Mouse (Mus musculus): ENCODE measurements around the gene Sfxn1. TPM values are rescaled to one million over a fixed set of nuclear protein-coding genes. Genes with fewer than 3 reads are reported as not detected.
A peak's percentile ranks its signal among the peaks of the same experiment; 100 is the strongest.

The Sfxn1 gene
- polyA plus RNA-seq, 1 experiment from 2014 or later, result 95.7 TPM

GRCm38 (mm10) chr13:54079782-54080759, 8.4 kb downstream of the Sfxn1 start:
- WGBS, result 72% methylated on average over 12 of the region's 12 CpGs
- H3K4me2 ChIP-seq, result no peak overlapping the region
- H3K9me3 ChIP-seq (replicated peaks), result no peaks in the 10 kb centered on the region
- no peak for ATAC-seq (replicated peaks; ENCODE audit: low FRiP score)
- H3K9ac ChIP-seq, result no peak overlapping the region
- no peaks in the 10 kb centered on the region for H3K27me3 ChIP-seq
- H3K4me1 ChIP-seq, result peaks cover 32% of the 10 kb centered on the region
- peaks cover 10% of the 10 kb centered on the region; the same call in 1 of the 2 replicates for H3K36me3 ChIP-seq
- peak overlapping the region; percentile 28 for H3K27ac ChIP-seq
- no peak overlapping the region for H3K4me3 ChIP-seq (replicated peaks)

- no peak overlapping the region for H3K4me2 ChIP-seq
- no peaks in the 10 kb centered on the region for H3K9me3 ChIP-seq (replicated peaks)
- no peak overlapping the region for H3K4me3 ChIP-seq (replicated peaks)
- H3K27me3 ChIP-seq, result no peaks in the 10 kb centered on the region
- WGBS, result 90% methylated on average over 1 of the region's 1 CpGs
- H3K4me1 ChIP-seq, result peaks cover 32% of the 10 kb centered on the region
- peaks cover 10% of the 10 kb centered on the region for H3K36me3 ChIP-seq
- no peak overlapping the region for H3K9ac ChIP-seq
- H3K27ac ChIP-seq, result 0 out of 2 replicates have a peak overlapping the region, but pooled peaks have one; percentile 28
- no peak for ATAC-seq (replicated peaks; ENCODE audit: low FRiP score)
Measured at GRCm38 (mm10) chr13:54080785-54081184, 9.1 kb downstream of the Sfxn1 start.

- H3K27ac ChIP-seq, result no peak overlapping the region
- no peaks in the 10 kb centered on the region for H3K9me3 ChIP-seq (replicated peaks)
- H3K4me3 ChIP-seq (replicated peaks), result no peak overlapping the region
- H3K4me2 ChIP-seq, result no peak overlapping the region
- H3K4me1 ChIP-seq, result peaks cover 27% of the 10 kb centered on the region
- H3K36me3 ChIP-seq, result peaks cover 29% of the 10 kb centered on the region
- no peak overlapping the region for H3K9ac ChIP-seq
- H3K27me3 ChIP-seq, result no peaks in the 10 kb centered on the region
- ATAC-seq (replicated peaks; ENCODE audit: low FRiP score), result no peak
- 72% methylated on average over 5 of the region's 5 CpGs for WGBS
Measured at GRCm38 (mm10) chr13:54082946-54083345, 11.3 kb downstream of the Sfxn1 start.

GRCm38 (mm10) chr13:54084178-54084577, 12.5 kb downstream of the Sfxn1 start:
- 58% methylated on average over 4 of the region's 4 CpGs for WGBS
- Histone ChIP-seq H3K4me3 (replicated peaks) (no peak overlapping the region), H3K4me1 (peaks cover 18% of the 10 kb centered on the region), H3K9ac (no peak overlapping the region), H3K27ac (no peak overlapping the region), H3K27me3 (no peaks in the 10 kb centered on the region), H3K9me3 (replicated peaks) (no peaks in the 10 kb centered on the region), H3K36me3 (peaks cover 41% of the 10 kb centered on the region), H3K4me2 (no peak overlapping the region)
- ATAC-seq (replicated peaks; ENCODE audit: low FRiP score), result no peak

- Histone ChIP-seq H3K9me3 (replicated peaks) (no peaks in the 10 kb centered on the region), H3K4me1 (peaks cover 13% of the 10 kb centered on the region; the same call in 1 of the 2 replicates), H3K27ac (no peak overlapping the region), H3K4me3 (replicated peaks) (no peak overlapping the region), H3K4me2 (no peak overlapping the region), H3K9ac (no peak overlapping the region), H3K27me3 (no peaks in the 10 kb centered on the region), H3K36me3 (peaks cover 48% of the 10 kb centered on the region)
- WGBS, result 89% methylated on average over 5 of the region's 5 CpGs
- no peak for ATAC-seq (replicated peaks; ENCODE audit: low FRiP score)
Measured at GRCm38 (mm10) chr13:54084826-54085225, 13.2 kb downstream of the Sfxn1 start.

GRCm38 (mm10) chr13:54085266-54085665, 13.6 kb downstream of the Sfxn1 start:
- Histone ChIP-seq H3K27ac (no peak overlapping the region), H3K9ac (no peak overlapping the region), H3K4me3 (replicated peaks) (no peak overlapping the region), H3K27me3 (no peaks in the 10 kb centered on the region), H3K4me2 (no peak overlapping the region), H3K36me3 (peaks cover 51% of the 10 kb centered on the region), H3K9me3 (replicated peaks) (no peaks in the 10 kb centered on the region), H3K4me1 (peaks cover 9% of the 10 kb centered on the region; the same call in 1 of the 2 replicates)
- ATAC-seq (replicated peaks; ENCODE audit: low FRiP score), result no peak
- 90% methylated on average over 18 of the region's 18 CpGs for WGBS

GRCm38 (mm10) chr13:54091719-54092118, 20.1 kb downstream of the Sfxn1 start:
- Histone ChIP-seq H3K27me3 (no peaks in the 10 kb centered on the region), H3K9ac (no peak overlapping the region), H3K36me3 (peaks cover 96% of the 10 kb centered on the region), H3K4me3 (replicated peaks) (no peak overlapping the region), H3K4me2 (no peak overlapping the region), H3K4me1 (no peaks in the 10 kb centered on the region), H3K9me3 (replicated peaks) (no peaks in the 10 kb centered on the region), H3K27ac (no peak overlapping the region)
- WGBS, result 89% methylated on average over 6 of the region's 6 CpGs
- ATAC-seq (replicated peaks; ENCODE audit: low FRiP score), result no peak

- Histone ChIP-seq H3K27ac (no peak overlapping the region), H3K9me3 (replicated peaks) (no peaks in the 10 kb centered on the region), H3K36me3 (peaks cover 91% of the 10 kb centered on the region), H3K27me3 (no peaks in the 10 kb centered on the region), H3K4me1 (no peaks in the 10 kb centered on the region), H3K4me3 (replicated peaks) (no peak overlapping the region), H3K9ac (no peak overlapping the region), H3K4me2 (no peak overlapping the region)
- 94% methylated on average over 4 of the region's 4 CpGs for WGBS
- ATAC-seq (replicated peaks; ENCODE audit: low FRiP score), result no peak
Measured at GRCm38 (mm10) chr13:54094349-54094748, 22.7 kb downstream of the Sfxn1 start.

- Histone ChIP-seq H3K36me3 (peaks cover 91% of the 10 kb centered on the region), H3K4me2 (no peak overlapping the region), H3K4me1 (no peaks in the 10 kb centered on the region), H3K27ac (no peak overlapping the region), H3K27me3 (no peaks in the 10 kb centered on the region), H3K4me3 (replicated peaks) (no peak overlapping the region), H3K9ac (no peak overlapping the region), H3K9me3 (replicated peaks) (no peaks in the 10 kb centered on the region)
- WGBS, result 75% methylated on average over 6 of the region's 6 CpGs
- no peak for ATAC-seq (replicated peaks; ENCODE audit: low FRiP score)
Measured at GRCm38 (mm10) chr13:54094963-54095362, 23.3 kb downstream of the Sfxn1 start.

GRCm38 (mm10) chr13:54095721-54096120, 24.1 kb downstream of the Sfxn1 start:
- 86% methylated on average over 8 of the region's 8 CpGs for WGBS

GRCm38 (mm10) chr13:54097227-54097626, 25.6 kb downstream of the Sfxn1 start:
- H3K9ac ChIP-seq, result no peak overlapping the region
- no peak overlapping the region for H3K27ac ChIP-seq
- no peaks in the 10 kb centered on the region for H3K4me1 ChIP-seq
- no peak overlapping the region for H3K4me2 ChIP-seq
- no peak overlapping the region for H3K4me3 ChIP-seq (replicated peaks)
- no peaks in the 10 kb centered on the region for H3K9me3 ChIP-seq (replicated peaks)
- ATAC-seq (replicated peaks; ENCODE audit: low FRiP score), result no peak
- peaks cover 84% of the 10 kb centered on the region for H3K36me3 ChIP-seq
- H3K27me3 ChIP-seq, result no peaks in the 10 kb centered on the region
- WGBS, result 75% methylated on average over 4 of the region's 4 CpGs

More at GRCm38 (mm10) chr13:54095721-54096120, 24.1 kb downstream of the Sfxn1 start:
- Histone ChIP-seq H3K36me3 (peaks cover 93% of the 10 kb centered on the region), H3K9me3 (replicated peaks) (no peaks in the 10 kb centered on the region), H3K4me1 (no peaks in the 10 kb centered on the region), H3K4me3 (replicated peaks) (no peak overlapping the region), H3K27ac (no peak overlapping the region), H3K4me2 (no peak overlapping the region), H3K27me3 (no peaks in the 10 kb centered on the region), H3K9ac (no peak overlapping the region)
- ATAC-seq (replicated peaks; ENCODE audit: low FRiP score), result no peak

GRCm38 (mm10) chr13:54097797-54098196, 26.1 kb downstream of the Sfxn1 start:
- H3K9ac ChIP-seq, result no peak overlapping the region
- H3K9me3 ChIP-seq (replicated peaks), result no peaks in the 10 kb centered on the region
- no peak overlapping the region for H3K4me2 ChIP-seq
- no peaks in the 10 kb centered on the region for H3K4me1 ChIP-seq
- no peak overlapping the region for H3K27ac ChIP-seq
- whole genome bisulfite sequencing, result 92% methylated on average over 6 of the region's 6 CpGs
- H3K27me3 ChIP-seq, result no peaks in the 10 kb centered on the region
- H3K36me3 ChIP-seq, result peaks cover 84% of the 10 kb centered on the region
- no peak overlapping the region for H3K4me3 ChIP-seq (replicated peaks)
- ATAC-seq (replicated peaks; ENCODE audit: low FRiP score), result no peak

Data from kidney, embryonic 15.5 days (tissue).